Mouse (Mus musculus) CH12.LX (cell line): ENCODE results near the gene Abcb10.

Experiments used
- CHD2 ChIP-seq: IDR thresholded peaks from 2 replicates; pipeline ENCODE4 v1.6.1; 2011; ENCODE audit warnings: low read length, improper control_type of control experiment
- CTCF ChIP-seq, 2 experiments: IDR thresholded peaks in 1 of 2; conservative IDR thresholded peaks in 1 of 2; 2 replicates each; pipeline ENCODE4 v1.5.1; 2011 to 2012; ENCODE audit warnings: low read depth in 2 of 2, low read length in 2 of 2, improper control_type of control experiment in 1 of 2, inconsistent platforms in 1 of 2, mild to moderate bottlenecking in 1 of 2, moderate library complexity in 1 of 2
- NRF1 ChIP-seq: IDR thresholded peaks from 2 replicates; pipeline ENCODE4 v1.6.1; 2014; ENCODE audit warnings: low read depth, mild to moderate bottlenecking, inconsistent platforms, low read length, improper control_type of control experiment, moderate library complexity
- POLR2A ChIP-seq: IDR thresholded peaks from 2 replicates; pipeline ENCODE4 v1.6.1; 2011; ENCODE audit warnings: low read depth, mild to moderate bottlenecking, improper control_type of control experiment, low read length
- USF2 ChIP-seq: conservative IDR thresholded peaks from 2 replicates; pipeline ENCODE4 v1.6.1; 2011; ENCODE audit warnings: low read depth, low read length, improper control_type of control experiment
- ZNF384 ChIP-seq: IDR thresholded peaks from 2 replicates; pipeline ENCODE4 v1.6.1; 2012; ENCODE audit warnings: low read depth, low read length, improper control_type of control experiment, inconsistent platforms

DNA sequence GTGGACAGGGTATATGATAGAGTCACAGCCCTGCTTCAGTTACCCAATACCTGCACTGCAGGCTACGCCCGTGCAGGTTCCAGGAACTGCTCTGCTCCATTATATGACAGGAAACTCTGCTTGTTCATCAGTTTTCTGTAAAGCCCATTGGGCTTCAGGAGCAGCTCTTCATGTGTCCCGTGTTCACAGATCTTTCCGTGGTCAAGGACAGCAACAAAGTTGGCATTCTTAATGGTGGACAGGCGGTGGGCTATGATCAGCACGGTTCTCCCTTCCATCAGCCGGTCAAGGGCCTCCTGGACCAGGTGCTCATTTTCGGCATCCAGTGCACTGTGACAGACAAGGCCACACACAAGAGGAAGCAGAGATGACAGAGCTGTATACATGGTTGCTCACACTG is 28.7 kb downstream of the Abcb10 start:
- TF ChIP-seq USF2 (no peak), POLR2A (no peak), CHD2 (no peak), ZNF384 (no peak), NRF1 (no peak), CTCF (conservative IDR thresholded peaks at IDR 0.05 in 1 of 2, IDR thresholded peaks at IDR 0.05 in 1 of 2; ENCODE audit: low read depth in 2 of 2, low read length in 2 of 2) (no peak)
